Mouse (Mus musculus): ENCODE data around the gene Tfeb.

The Tfeb gene

GRCm38 (mm10) chr17:47710036-47710435, 26.8 kb upstream of the Tfeb start:
- in situ Hi-C loops (cut with MboI, MseI): no loop called here

- in situ Hi-C loops (cut with MboI, MseI): no loop called here
Measured at GRCm38 (mm10) chr17:47711883-47712282, 24.9 kb upstream of the Tfeb start.

DNA sequence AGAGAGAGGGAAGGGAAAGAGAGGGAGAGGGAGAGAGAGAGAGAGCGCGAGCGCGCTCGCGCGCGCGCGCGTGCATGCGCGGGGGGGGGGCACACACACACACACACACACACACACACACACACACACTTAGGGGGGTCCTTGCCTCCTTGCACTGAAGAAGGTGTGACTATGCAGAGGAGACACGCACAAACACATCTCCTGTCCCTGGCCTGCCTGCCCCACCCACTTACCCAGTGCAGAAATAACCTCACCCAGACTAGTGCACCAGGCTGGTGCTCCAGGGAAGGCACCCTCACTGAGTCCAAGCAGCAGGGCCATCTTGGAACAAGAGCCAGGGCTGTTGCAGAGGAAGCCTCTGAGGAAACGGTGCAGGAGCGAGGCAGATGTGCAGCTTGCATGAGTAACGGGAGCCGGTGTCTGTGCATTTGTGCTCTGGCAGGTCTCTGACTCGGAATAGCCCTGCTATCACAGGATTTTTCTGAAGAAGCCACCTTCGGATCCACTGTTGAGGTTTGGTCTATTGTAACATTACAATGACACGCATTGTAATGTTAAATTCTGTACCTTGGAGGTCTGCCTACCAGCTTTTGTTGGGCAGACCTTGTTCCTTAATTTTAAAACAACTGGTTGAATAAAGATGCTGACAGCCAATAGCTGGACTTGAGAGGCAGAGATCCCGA, 23.8 kb upstream of the Tfeb start:
- in situ Hi-C loops (cut with MboI, MseI): no loop called here

GRCm38 (mm10) chr17:47715037-47715436, 21.8 kb upstream of the Tfeb start:
- in situ Hi-C loops (cut with MboI, MseI): no loop called here

GRCm38 (mm10) chr17:47721183-47721582, 15.6 kb upstream of the Tfeb start:
- in situ Hi-C loops (cut with MboI, MseI): no loop called here

GRCm38 (mm10) chr17:47726566-47726965, 10.3 kb upstream of the Tfeb start, which contains the start of gene Pgc:
Gene Pgc, plus strand, starts transcription at chr17:47726842.
- in situ Hi-C loops (cut with MboI, MseI): no loop called here

GRCm38 (mm10) chr17:47730633-47731575, 5.9 kb upstream of the Tfeb start:
- in situ Hi-C loops (cut with MboI, MseI): no loop called here

DNA sequence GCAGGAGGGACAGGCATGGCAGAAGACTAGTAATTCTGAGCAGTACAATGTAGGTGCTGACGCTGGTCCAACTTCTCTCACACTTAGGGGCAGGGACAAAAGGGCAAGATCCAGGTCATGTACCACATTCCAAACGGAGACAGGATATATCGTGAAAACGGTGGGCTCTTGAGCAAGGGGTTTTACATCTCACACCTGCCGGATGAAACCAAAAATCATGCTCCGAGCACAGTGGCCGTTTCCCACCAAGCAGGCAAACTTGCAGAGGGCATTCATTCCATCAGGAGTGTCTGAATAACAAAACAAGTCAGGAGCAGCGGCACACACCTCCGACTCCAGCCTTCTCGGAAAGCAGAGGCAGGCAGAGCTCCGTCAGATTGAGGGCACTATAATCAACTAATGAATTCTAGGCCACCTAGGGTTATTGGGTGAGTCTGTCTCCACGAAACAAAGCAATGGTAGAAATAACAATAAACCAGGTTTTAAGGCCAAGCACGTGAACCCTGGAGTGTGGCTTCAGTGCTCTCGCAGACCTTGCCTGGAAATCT, 1.2 kb upstream of the Tfeb start:
- in situ Hi-C loops (cut with MboI, MseI): no loop called here

- in situ Hi-C loops (cut with MboI, MseI): no loop called here
Measured at GRCm38 (mm10) chr17:47737271-47738065, 638 bp downstream of the Tfeb start.

DNA sequence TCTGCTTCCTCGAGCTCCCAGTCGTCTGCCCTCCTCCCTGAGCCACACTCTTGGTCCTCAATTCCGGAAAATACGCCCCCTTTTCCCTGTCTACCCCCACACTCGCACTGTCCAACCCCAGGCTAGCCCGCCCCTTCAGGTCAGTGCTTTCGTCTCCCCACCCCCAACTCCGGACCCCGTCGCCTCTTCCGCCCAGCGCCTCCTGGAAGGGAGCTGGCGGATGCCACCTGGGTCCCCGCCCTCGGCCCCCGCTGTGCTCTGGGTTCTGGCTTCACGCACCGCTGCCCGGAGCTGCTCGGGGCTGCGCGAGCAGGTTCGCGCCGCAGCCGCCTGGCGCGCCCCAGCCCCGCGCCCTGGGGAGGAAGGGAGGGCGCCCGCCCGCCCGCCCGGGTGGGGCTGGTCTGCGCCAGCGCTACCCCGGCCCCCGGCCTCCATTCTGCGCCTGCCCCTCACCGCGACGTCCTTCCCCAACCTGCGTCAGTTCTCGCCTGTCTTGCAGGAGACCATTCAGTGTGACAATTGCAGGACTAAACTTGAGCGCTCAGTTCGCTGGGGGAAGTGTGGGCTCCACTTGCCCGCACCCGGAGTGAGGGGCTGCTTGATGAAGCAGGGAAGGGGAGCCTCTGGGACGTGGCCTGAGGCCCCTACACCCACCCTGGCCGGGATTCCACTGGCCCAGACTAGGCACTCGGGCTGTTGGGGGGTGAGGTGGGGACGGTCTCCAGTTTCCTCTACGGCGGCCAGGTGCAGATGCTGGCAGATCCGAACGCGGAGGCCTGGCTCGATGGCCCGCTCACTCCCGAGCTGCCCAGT, 1.4 kb downstream of the Tfeb start:
- in situ Hi-C loops (cut with MboI, MseI): no loop called here

DNA sequence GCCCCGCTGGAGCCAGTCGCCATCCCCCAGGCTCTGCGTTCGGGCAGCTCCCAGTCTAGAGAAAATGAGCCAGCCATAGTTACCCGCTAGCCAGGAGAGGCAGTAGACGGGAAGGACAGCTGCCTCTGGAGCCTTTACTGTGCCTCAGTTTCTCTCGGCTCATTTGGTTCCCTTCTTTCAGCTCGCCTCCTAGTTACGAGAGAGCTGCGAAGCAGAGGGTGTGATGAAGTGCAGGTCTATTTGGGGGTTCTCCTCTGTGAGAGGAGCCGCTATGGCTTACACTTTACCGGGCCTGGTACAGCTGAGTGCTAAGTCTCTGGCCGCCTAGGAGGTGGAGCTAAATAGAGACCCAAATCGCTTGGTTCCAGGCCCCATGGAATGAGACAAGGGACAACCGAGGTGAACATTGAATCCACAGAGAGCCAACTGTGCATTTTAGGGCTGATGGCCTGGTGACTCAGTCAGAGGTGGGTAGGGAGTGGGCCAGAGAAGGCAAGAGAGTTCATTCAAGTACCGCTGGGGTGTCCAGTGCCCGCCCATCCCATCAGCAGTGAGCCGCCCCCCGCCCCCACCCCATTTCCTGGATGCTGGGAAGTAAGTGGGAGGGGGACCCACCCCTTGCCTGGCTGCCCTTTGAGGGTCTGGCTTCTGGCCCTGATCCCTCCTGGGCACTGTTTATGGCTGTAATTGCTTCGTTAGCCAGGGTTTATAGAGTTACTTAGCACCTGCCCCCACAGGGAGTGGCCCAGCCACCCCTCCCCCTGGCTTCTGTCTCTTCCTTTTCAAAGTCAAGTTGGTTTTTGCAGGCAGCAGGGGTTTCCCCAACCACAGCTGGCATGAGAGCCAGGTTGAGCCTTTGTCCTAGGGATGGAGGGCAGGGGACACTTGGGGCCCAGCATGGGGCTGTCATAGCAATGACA, 2.3 kb downstream of the Tfeb start:
- in situ Hi-C loops (cut with MboI, MseI): no loop called here

- in situ Hi-C loops (cut with MboI, MseI): no loop called here
Measured at GRCm38 (mm10) chr17:47740186-47740585, 3.4 kb downstream of the Tfeb start.

DNA sequence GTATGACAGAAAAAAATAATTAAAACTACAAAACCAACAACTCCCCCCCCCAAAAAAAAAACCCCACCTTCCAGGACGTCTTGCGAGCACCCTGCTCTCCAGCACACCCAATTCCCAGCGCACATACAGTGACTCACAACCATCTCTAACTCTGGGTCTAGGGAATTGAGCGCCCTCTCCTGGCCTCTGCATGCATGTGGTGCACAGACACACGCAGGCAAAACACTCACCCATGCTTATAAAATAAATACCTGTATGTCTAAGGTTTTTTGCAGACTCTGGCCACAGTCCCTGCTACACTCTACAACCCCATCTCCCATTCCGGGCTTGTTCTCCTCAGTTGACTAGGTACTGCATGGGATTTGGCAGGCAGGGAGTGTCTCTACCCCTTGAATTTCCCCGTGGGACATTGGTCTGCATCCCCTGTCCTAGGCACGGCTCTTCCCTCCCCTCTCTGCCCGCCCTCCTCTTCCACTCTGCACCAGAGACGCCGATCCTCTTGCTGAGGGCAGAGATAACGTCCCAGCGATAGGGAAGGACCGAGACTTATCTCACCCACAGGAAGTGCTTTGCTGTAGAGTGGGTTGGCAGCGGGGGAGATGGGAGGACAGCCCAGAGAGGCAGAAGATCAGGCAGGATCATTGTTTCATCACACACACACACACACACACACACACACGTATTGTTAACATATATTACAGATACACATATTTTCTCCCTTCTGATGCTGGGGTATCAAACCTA, 6.3 kb downstream of the Tfeb start:
- in situ Hi-C loops (cut with MboI, MseI): no loop called here

- in situ Hi-C loops (cut with MboI, MseI): no loop called here
Measured at GRCm38 (mm10) chr17:47744086-47744485, 7.3 kb downstream of the Tfeb start.

- in situ Hi-C loops (cut with MboI, MseI): no loop called here
Measured at GRCm38 (mm10) chr17:47744746-47745368, 8.0 kb downstream of the Tfeb start.

- in situ Hi-C loops (cut with MboI, MseI): no loop called here
Measured at GRCm38 (mm10) chr17:47748791-47749553, 12.1 kb downstream of the Tfeb start.

- in situ Hi-C loops (cut with MboI, MseI): no loop called here
Measured at GRCm38 (mm10) chr17:47749626-47750025, 12.8 kb downstream of the Tfeb start.

DNA sequence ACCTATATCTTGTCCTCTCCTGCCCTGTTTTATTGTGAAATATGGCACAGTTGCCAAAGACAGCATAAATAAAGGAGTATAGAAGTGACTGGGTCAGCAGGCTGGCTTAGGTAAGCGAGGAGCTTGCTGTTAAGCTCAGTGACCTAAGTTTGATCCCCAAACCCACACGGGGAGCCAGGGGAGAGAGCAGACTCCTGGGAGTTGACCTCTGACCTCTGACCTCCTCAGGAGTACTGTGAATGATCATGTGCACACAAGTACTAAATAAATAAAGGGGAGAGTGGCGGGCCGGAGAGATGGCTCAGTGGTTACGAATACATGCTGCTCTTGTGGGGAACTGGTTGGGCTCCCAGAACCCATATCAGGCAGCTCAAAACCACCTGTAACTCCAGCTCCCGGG, 13.3 kb downstream of the Tfeb start:
- in situ Hi-C loops (cut with MboI, MseI): no loop called here

All from T-helper 17 cell (primary cell).